Mouse (Mus musculus) forebrain, embryonic 12.5 days (tissue): Measurements from ENCODE around the gene Tbc1d22a. TPM values are rescaled to one million over a fixed set of nuclear protein-coding genes. Genes with fewer than 3 reads are reported as not detected.
A peak's percentile ranks its signal among the peaks of the same experiment; 100 is the strongest.

Experiments used
- ATAC-seq: fragments of 200-750 bp; cut with Nextera tagmentation; 2 replicates; pipeline ENCODE4 v1.8.0; 2017; ENCODE audit warnings: moderate TSS enrichment; ENCODE audit not compliant: low FRiP score
- H3K27ac ChIP-seq: fragments of 300-500 bp; sonication (generic); 2 replicates; pipeline ENCODE4 v1.5.1; 2016; ENCODE audit warnings: mild to moderate bottlenecking
- H3K27me3 ChIP-seq: fragments of 300-500 bp; sonication (generic); 2 replicates; pipeline ENCODE4 v1.6.1; 2016; ENCODE audit warnings: mild to moderate bottlenecking
- H3K36me3 ChIP-seq: fragments of 300-500 bp; sonication (generic); replicated peaks from 2 replicates; pipeline ENCODE4 v1.6.1; 2016; ENCODE audit warnings: mild to moderate bottlenecking
- H3K4me1 ChIP-seq: fragments of 300-500 bp; sonication (generic); 2 replicates; pipeline ENCODE4 v1.6.1; 2016
- H3K4me2 ChIP-seq: fragments of 300-500 bp; sonication (generic); 2 replicates; pipeline ENCODE4 v1.6.1; 2016; ENCODE audit warnings: mild to moderate bottlenecking, moderate library complexity
- H3K4me3 ChIP-seq: fragments of 300-500 bp; sonication (generic); replicated peaks from 2 replicates; pipeline ENCODE4 v1.5.1; 2016; ENCODE audit warnings: mild to moderate bottlenecking
- H3K9ac ChIP-seq: fragments of 300-500 bp; sonication (generic); 2 replicates; pipeline ENCODE4 v1.6.1; 2016; ENCODE audit warnings: mild to moderate bottlenecking
- H3K9me3 ChIP-seq: fragments of 300-500 bp; sonication (generic); 2 replicates; pipeline ENCODE4 v1.6.1; 2016
- WGBS: fragments of 180-500 bp; shearing (Covaris S2); methylation state at CpG from one replicate; pipeline ENCODE4 v1.1.7; 2016; 5-methylcytosine and 5-hydroxymethylcytosine counted together
- polyA plus RNA-seq: library from polyadenylated mRNA; unstranded; fragments of >200 nt; fragmentation: Nextera tagmentation; extraction: Ambion mirVana; gene quantifications from 2 replicates; pipeline ENCODE4 v1.2.1, GENCODE M21; 2016

Gene Tbc1d22a
- polyA plus RNA-seq, 1 experiment from 2014 or later = 9.1 TPM

DNA sequence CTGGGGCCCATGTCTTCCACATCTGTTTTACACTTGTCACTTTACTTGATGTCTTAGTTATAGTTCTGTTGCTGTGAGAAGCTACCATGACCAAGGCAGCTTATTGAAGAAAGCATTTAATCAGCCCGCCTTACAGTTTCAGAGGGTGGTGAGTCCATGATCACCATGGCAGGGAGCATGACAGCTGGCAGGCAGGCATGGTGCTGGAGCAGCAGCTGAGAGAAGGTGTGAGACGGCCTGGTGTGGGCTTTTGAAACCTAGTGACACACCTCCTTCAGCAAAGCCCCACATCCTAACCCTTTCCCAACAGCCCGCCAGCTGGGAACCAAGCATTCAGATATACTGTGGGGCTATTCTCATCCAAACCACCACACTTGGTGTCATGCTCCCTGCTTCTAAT, 91.0 kb downstream of the Tbc1d22a start:
- no peak for ATAC-seq
- no peaks in the 10 kb centered on the region for H3K4me1 ChIP-seq
- 83% methylated on average over 3 of the region's 3 CpGs for WGBS

DNA sequence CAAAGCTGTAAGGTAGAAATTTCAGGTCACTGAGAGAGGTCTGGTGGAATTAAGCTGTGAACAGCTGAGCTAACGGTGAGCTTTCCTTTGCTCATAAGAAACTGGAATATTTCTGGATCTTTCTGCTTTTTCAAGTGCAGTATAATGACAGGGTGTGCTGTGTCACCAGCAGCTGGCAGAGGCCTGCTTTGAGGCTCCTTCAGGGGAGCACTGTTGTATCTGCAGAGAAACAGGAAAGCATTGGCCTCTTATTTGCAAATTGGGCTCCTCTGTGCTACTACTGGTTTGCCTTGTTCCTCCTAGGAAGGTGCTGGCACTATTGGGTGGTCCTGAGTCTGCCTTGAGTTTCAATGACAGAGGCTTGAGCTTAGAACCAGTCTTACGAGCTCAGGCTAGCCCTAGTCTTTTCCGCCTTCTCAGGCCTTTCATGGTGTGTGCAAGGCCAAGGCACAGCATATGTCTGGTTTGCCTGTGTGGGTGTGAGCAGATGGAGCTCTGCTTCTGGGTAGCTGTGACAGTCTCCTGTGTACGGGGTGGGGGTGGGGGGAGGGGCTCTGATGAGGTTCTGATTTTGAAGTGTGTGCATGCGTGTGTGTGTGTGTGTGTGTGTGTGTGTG, 95.1 kb downstream of the Tbc1d22a start:
- Histone ChIP-seq H3K9me3 (no peaks in the 10 kb centered on the region), H3K27ac (no peak overlapping the region), H3K4me1 (no peaks in the 10 kb centered on the region), H3K4me2 (no peak overlapping the region), H3K9ac (no peak overlapping the region), H3K4me3 (no peak overlapping the region), H3K36me3 (peaks cover 6% of the 10 kb centered on the region; the same call in 1 of the 2 replicates), H3K27me3 (no peaks in the 10 kb centered on the region)
- ATAC-seq = no peak
- 84% methylated on average over 5 of the region's 5 CpGs for WGBS

More for the DNA sequence above, 91.0 kb downstream of the Tbc1d22a start:
- Histone ChIP-seq H3K36me3 (no peaks in the 10 kb centered on the region; the same call in 1 of the 2 replicates), H3K9me3 (no peaks in the 10 kb centered on the region), H3K27me3 (no peaks in the 10 kb centered on the region), H3K4me3 (no peak overlapping the region), H3K27ac (no peak overlapping the region), H3K9ac (no peak overlapping the region), H3K4me2 (no peak overlapping the region)

DNA sequence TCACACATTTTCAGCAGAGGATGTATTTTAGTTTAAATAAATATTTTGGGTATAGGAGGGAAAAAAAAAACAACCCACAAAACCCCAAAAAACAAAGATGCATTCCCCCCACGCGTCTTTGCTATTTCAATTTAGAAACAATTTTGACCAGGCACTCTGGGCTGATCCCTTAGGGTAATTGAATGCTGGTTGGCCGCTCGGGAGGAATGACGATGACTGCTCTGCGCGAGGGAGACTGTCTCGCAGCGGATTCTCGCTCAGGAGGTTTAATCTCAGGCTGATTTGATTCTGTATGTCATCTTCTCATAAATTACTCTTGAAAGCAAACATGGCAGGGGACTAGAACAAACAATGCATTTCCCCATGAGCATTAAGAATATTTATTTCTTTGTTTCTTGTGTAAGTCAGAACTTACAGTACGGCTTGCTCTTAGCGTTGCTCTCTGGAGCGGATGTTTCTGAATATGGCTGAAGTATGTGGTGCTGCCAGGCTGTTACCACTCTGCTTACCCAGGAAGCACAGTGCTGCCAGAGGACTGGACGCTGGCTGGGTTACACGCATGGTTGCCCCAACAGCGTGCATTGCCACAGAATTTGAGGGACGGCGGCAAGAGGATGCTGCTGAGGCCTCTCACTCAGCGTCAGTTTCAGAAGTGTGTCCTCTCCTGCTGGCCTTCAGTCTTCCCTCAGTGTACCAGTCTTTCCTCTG, 106.7 kb downstream of the Tbc1d22a start:
- Histone ChIP-seq H3K27me3 (no peaks in the 10 kb centered on the region), H3K4me1 (peaks cover 9% of the 10 kb centered on the region; the same call in 1 of the 2 replicates), H3K4me2 (no peak overlapping the region), H3K4me3 (no peak overlapping the region), H3K27ac (no peak overlapping the region), H3K9me3 (no peaks in the 10 kb centered on the region), H3K36me3 (no peaks in the 10 kb centered on the region), H3K9ac (no peak overlapping the region)
- WGBS = 84% methylated on average over 19 of the region's 19 CpGs
- no peak for ATAC-seq

DNA sequence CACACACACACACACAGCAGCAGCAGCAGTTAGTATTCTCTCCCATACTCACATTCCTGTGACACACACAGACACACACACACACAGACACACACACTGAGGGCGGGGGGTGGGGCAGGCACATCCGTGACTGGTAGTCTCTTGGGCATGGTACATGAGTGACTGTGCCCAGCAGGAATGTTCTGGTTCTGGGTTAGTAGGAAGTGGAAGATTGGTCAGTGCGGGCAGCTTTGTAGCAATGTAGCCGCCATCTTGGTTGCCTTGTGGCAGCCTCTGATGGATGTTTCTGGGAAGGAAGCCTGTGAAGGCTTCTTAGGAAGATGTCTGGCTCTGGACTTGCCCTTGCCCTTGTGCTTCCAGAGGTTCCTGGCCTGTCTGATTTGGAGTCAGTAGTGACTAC, 112.1 kb downstream of the Tbc1d22a start:
- Histone ChIP-seq H3K27ac (0 out of 2 replicates have a peak overlapping the region, but pooled peaks have one; percentile 31), H3K4me2 (no peak overlapping the region), H3K27me3 (no peaks in the 10 kb centered on the region), H3K9me3 (no peaks in the 10 kb centered on the region), H3K36me3 (no peaks in the 10 kb centered on the region), H3K4me3 (no peak overlapping the region), H3K9ac (no peak overlapping the region), H3K4me1 (peaks cover 24% of the 10 kb centered on the region)
- no peak for ATAC-seq
- WGBS = 91% methylated on average over 4 of the region's 4 CpGs

DNA sequence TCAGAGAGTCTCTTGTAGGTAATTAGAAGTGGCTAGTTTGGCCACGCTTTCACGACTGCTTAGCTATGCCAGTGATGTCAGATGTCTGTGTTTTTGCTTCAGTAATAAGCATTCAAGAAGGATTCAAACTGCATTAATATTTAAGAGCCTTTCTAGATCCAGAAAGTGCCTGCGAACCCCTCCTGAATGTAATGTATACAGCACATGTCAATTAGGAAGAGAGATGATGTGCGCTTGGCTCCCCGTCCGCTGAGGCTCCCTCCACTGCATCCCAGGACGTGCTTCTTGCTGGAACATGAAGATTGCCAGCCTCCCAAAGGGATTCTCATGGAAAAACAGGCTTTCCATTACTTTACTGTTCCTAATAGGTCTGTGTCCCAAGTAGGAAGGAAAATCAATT, 115.7 kb downstream of the Tbc1d22a start:
- Histone ChIP-seq H3K27ac (peak overlapping the region; percentile 66; the same call in 1 of the 2 replicates), H3K36me3 (no peaks in the 10 kb centered on the region), H3K4me2 (no peak overlapping the region), H3K27me3 (no peaks in the 10 kb centered on the region), H3K4me1 (peaks cover 38% of the 10 kb centered on the region), H3K9ac (no peak overlapping the region), H3K4me3 (no peak overlapping the region), H3K9me3 (no peaks in the 10 kb centered on the region)
- ATAC-seq = no peak
- 58% methylated on average over 7 of the region's 7 CpGs for WGBS

DNA sequence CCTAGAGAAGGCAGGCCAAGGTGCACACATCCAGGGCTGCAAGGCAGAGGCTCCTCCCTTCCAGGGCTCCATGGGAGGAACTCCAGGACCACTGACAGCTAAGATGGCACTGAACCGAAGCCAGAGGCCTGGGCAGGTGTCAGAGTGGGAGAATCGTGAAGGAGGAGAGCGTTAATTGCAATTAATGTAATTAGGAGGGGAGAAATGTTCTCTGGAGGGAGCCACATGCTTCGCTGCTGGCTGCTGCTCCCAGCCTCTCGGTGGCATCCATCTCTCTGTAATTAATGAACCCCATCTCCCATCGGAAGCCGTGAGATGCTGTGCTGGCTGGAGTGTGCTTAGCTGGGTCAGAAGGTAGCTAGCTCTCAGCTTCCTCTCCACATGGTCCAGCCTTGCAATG, 116.2 kb downstream of the Tbc1d22a start:
- H3K27me3 ChIP-seq = no peaks in the 10 kb centered on the region
- H3K4me3 ChIP-seq = no peak overlapping the region
- peak; percentile 51; the same call in 1 of the 2 replicates for ATAC-seq
- H3K27ac ChIP-seq = peak overlapping the region; percentile 66
- H3K4me2 ChIP-seq = no peak overlapping the region
- no peak overlapping the region for H3K9ac ChIP-seq
- peaks cover 38% of the 10 kb centered on the region for H3K4me1 ChIP-seq
- H3K9me3 ChIP-seq = no peaks in the 10 kb centered on the region
- 52% methylated on average over 7 of the region's 7 CpGs for WGBS
- H3K36me3 ChIP-seq = no peaks in the 10 kb centered on the region

DNA sequence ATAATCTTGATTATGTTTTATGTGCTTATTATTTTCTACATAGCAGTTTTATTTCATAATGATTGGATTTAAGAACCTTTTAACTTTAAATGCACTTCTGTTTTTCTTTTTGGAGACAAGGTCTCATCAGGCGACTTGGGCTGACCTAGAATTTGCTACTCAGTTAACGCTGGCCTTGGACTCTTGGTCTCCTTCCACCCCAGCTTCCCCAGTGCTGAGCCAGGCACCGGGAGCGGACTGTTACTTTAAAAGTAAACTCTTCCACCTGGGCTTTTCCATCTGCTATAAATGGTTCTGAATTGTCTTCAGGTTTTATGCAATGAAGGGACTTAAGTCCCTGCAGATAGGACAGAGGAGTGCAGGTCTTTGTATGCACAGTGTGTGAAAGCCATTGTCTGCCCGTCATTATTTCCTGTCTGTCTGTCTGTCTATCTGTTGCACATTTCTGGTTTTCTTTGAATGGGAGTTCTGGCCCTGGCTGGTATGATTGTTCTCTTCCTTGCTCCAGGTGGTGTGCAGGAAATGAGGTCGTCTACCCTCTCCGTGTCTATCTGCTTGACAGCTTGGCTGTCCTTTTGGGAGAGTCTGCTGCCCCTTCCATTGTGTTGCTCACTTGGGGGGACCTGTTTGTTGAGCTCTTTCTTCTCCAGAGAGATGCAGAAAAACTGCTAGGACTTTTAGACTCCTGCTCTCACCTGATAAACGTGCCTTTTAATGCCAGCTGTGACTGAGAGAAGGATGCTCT, 117.4 kb downstream of the Tbc1d22a start:
- no peak overlapping the region for H3K4me3 ChIP-seq
- peaks cover 38% of the 10 kb centered on the region for H3K4me1 ChIP-seq
- H3K4me2 ChIP-seq = no peak overlapping the region
- WGBS = 75% methylated on average over 8 of the region's 8 CpGs
- no peaks in the 10 kb centered on the region for H3K36me3 ChIP-seq
- H3K27ac ChIP-seq = no peak overlapping the region
- no peak overlapping the region for H3K9ac ChIP-seq
- no peak for ATAC-seq
- H3K9me3 ChIP-seq = no peaks in the 10 kb centered on the region
- H3K27me3 ChIP-seq = no peaks in the 10 kb centered on the region

DNA sequence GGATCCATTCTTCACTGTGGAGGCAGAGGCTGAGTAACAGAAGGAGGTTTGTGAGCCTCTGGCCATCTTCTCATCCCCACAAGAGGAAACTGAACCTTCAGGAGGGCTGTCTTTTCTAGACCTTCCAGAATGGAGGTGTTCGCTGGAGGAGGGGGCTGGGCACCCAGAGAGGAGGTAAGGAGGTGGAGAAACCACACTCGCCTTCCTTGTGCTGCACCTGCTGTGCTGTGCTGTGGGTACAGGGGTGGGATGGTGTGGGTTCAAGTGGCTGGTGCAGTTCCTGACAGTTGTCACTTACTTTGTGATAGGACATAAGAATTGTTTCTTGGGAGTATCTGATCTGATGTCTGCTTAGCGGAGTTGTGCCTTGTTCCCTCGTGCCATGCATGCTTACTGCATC, 118.9 kb downstream of the Tbc1d22a start:
- Histone ChIP-seq H3K4me2 (no peak overlapping the region), H3K4me3 (no peak overlapping the region), H3K4me1 (peaks cover 37% of the 10 kb centered on the region), H3K9me3 (no peaks in the 10 kb centered on the region), H3K27ac (no peak overlapping the region), H3K36me3 (no peaks in the 10 kb centered on the region), H3K9ac (no peak overlapping the region), H3K27me3 (no peaks in the 10 kb centered on the region)
- 87% methylated on average over 4 of the region's 4 CpGs for WGBS
- no peak for ATAC-seq

DNA sequence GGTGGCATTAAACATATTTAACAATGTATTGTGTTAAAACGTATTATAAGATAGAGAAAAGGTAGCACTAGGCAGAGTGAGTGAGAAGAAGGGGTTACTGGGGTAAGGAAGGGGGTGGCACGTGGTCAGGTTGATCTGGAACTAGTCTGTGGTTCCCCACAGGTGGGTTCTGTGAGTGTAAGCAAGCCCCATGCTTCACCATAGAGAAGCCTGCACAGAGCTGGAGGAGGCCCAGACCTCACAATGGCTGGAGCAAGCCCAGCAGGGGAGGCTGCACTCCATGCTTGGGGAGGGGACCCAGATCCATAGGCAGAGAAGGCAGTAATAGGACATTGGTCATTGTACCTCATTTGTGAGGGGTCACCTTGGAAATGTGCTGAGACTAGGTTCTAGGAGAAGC, 119.3 kb downstream of the Tbc1d22a start:
- no peak overlapping the region for H3K4me3 ChIP-seq
- no peak overlapping the region for H3K4me2 ChIP-seq
- H3K36me3 ChIP-seq = no peaks in the 10 kb centered on the region
- no peak for ATAC-seq
- H3K4me1 ChIP-seq = peaks cover 34% of the 10 kb centered on the region
- no peaks in the 10 kb centered on the region for H3K9me3 ChIP-seq
- H3K27me3 ChIP-seq = no peaks in the 10 kb centered on the region
- 85% methylated on average over 2 of the region's 2 CpGs for WGBS
- H3K9ac ChIP-seq = no peak overlapping the region
- H3K27ac ChIP-seq = no peak overlapping the region

DNA sequence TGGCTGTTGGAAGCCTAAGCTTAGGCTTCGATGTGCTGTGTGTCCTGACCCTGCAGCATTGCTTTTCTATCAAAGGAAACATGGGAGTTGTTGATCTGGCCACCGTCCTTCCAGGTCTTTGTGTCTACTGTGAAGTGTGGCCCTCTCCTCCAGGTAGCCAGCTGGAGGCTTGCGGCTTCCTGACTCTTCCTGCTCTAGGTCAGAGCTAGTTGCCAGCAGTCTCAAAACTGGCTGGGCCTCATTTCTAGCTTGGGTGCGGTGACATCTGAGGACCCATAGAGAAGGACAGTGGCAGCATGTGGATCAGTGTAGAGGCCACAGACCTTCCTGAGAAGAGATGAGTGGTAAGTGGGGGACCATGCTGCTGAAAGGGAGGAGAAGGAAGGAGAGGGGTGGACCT, 120.0 kb downstream of the Tbc1d22a start:
- no peaks in the 10 kb centered on the region for H3K9me3 ChIP-seq
- H3K4me1 ChIP-seq = peaks cover 37% of the 10 kb centered on the region
- H3K4me3 ChIP-seq = no peak overlapping the region
- 0 out of 2 replicates have a peak overlapping the region, but pooled peaks have one; percentile 19 for H3K27ac ChIP-seq
- no peak for ATAC-seq
- no peak overlapping the region for H3K4me2 ChIP-seq
- no peaks in the 10 kb centered on the region for H3K27me3 ChIP-seq
- no peak overlapping the region for H3K9ac ChIP-seq
- no peaks in the 10 kb centered on the region for H3K36me3 ChIP-seq
- WGBS = 94% methylated on average over 4 of the region's 4 CpGs

DNA sequence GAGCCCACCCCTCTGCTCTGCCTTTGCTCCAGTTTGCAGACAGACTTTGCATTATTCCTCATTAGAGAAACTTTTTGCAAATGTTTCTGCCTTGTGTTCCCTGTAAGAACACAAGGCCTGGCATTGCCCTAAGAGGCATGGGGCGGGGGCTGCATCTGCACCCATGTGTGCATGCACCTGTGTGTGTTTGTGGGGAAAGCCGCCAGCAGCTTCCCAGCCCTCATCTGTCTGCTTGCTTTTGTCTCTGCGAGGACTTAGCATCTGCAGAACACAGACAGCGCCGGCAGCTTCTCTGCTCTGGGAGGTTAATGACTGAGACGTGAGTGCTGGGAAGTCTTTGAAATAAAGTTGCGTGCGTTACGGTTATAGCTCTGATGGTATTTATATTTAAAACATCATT, 120.5 kb downstream of the Tbc1d22a start:
- no peaks in the 10 kb centered on the region for H3K27me3 ChIP-seq
- ATAC-seq = no peak
- H3K4me3 ChIP-seq = no peak overlapping the region
- 71% methylated on average over 9 of the region's 9 CpGs for WGBS
- H3K9ac ChIP-seq = no peak overlapping the region
- H3K27ac ChIP-seq = 0 out of 2 replicates have a peak overlapping the region, but pooled peaks have one; percentile 19
- H3K36me3 ChIP-seq = no peaks in the 10 kb centered on the region
- H3K4me2 ChIP-seq = no peak overlapping the region
- no peaks in the 10 kb centered on the region for H3K9me3 ChIP-seq
- peaks cover 32% of the 10 kb centered on the region for H3K4me1 ChIP-seq

DNA sequence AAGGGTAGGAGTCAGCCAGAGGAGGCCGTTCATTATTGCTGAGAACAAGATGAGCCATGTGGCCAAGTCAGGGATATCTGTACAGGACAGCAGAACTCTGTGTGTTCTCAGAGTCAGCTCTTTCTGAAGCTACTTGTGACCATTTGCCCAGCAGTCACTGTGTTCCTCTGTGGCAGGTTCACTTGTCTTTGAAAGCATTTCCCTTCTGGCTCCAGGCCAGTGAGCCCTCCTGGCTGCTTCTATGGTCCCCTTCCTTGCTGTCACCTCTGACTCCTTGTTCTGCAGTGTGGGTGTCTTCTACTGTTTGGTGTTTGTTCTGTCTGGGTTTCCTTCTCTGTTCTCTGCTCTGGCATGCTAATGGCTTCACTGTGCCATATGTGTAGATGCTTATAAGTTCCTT, 121.5 kb downstream of the Tbc1d22a start:
- Histone ChIP-seq H3K4me2 (no peak overlapping the region), H3K27ac (no peak overlapping the region), H3K9ac (no peak overlapping the region), H3K9me3 (no peaks in the 10 kb centered on the region), H3K4me1 (peaks cover 26% of the 10 kb centered on the region), H3K27me3 (no peaks in the 10 kb centered on the region), H3K4me3 (no peak overlapping the region), H3K36me3 (no peaks in the 10 kb centered on the region)
- no peak for ATAC-seq
- WGBS = 100% methylated on average over 1 of the region's 1 CpGs
